Mouse (Mus musculus) limb, embryonic 14.5 days (tissue): ENCODE results near the gene Olfr1330. TPM values are rescaled to one million over a fixed set of nuclear protein-coding genes. Genes with fewer than 3 reads are reported as not detected.

Experiments
- ATAC-seq: fragments of 200-750 bp; cut with Nextera tagmentation; 2 replicates; pipeline ENCODE4 v1.8.0; 2017; ENCODE audit warnings: low read depth, moderate number of reproducible peaks, moderate TSS enrichment; ENCODE audit not compliant: low FRiP score
- DNase-seq: peaks from one replicate; pipeline ENCODE4 v3.0.0-alpha.2; 2015; ENCODE audit warnings: low spot score
- H3K27ac ChIP-seq: fragments of 300-500 bp; sonication (generic); replicated peaks from 2 replicates; pipeline ENCODE4 v1.5.1; 2014; ENCODE audit warnings: low read depth, mild to moderate bottlenecking, low read length, moderate library complexity, mixed read lengths
- H3K27me3 ChIP-seq: fragments of 300-500 bp; sonication (generic); 2 replicates; pipeline ENCODE4 v1.6.1; 2014; ENCODE audit warnings: low read length, mixed read lengths; ENCODE audit not compliant: control insufficient read depth, insufficient read depth
- H3K36me3 ChIP-seq: fragments of 300-500 bp; sonication (generic); 2 replicates; pipeline ENCODE4 v1.6.1; 2014; ENCODE audit warnings: mild to moderate bottlenecking, low read length, moderate library complexity, mixed read lengths; ENCODE audit not compliant: control insufficient read depth, insufficient read depth
- H3K4me1 ChIP-seq: fragments of 300-500 bp; sonication (generic); 2 replicates; pipeline ENCODE4 v1.6.1; 2014; ENCODE audit warnings: antibody characterized with exemption, low read length, mixed read lengths; ENCODE audit not compliant: control insufficient read depth, insufficient read depth
- H3K4me2 ChIP-seq: fragments of 300-500 bp; sonication (generic); replicated peaks from 2 replicates; pipeline ENCODE4 v1.6.1; 2014; ENCODE audit warnings: low read depth, mild to moderate bottlenecking, low read length, moderate library complexity; ENCODE audit not compliant: severe bottlenecking
- H3K4me3 ChIP-seq: fragments of 300-500 bp; sonication (generic); replicated peaks from 2 replicates; pipeline ENCODE4 v1.5.1; 2014; ENCODE audit warnings: low read length
- H3K9ac ChIP-seq: fragments of 300-500 bp; sonication (generic); 2 replicates; pipeline ENCODE4 v1.6.1; 2014; ENCODE audit warnings: mild to moderate bottlenecking, low read depth, low read length, moderate library complexity; ENCODE audit not compliant: severe bottlenecking
- H3K9me3 ChIP-seq: fragments of 300-500 bp; sonication (generic); 2 replicates; pipeline ENCODE4 v1.6.1; 2016; ENCODE audit warnings: low read length; ENCODE audit not compliant: control insufficient read depth
- POLR2A ChIP-seq: fragments of 200-500 bp; IDR thresholded peaks from 2 replicates; pipeline ENCODE4 v1.8.0; 2012; ENCODE audit warnings: inconsistent platforms, mild to moderate bottlenecking, moderate library complexity, borderline replicate concordance; ENCODE audit not compliant: insufficient read depth, insufficient read length; ENCODE audit errors: extremely low read depth
- WGBS: fragments of 180-500 bp; shearing (Covaris S2); extraction: QIAGEN DNeasy Blood & Tissue Kit; methylation state at CpG from one replicate; pipeline ENCODE4 v1.1.7; 2014; 5-methylcytosine and 5-hydroxymethylcytosine counted together
- polyA plus RNA-seq, 2 experiments: library from polyadenylated mRNA; depleted of rRNA in 1 of 2; stranded (reverse) in 1 of 2; unstranded in 1 of 2; fragments of >200 nt; fragmentation: Nextera tagmentation in 1 of 2; extraction: Ambion mirVana in 1 of 2; gene quantifications; 2 replicates each; pipeline versions ENCODE4 v1.2.1 to v1.2.3; 2012 to 2014

The Olfr1330 gene
- polyA plus RNA-seq, 2 experiments, result 0.07 TPM; not detected in 1

DNA sequence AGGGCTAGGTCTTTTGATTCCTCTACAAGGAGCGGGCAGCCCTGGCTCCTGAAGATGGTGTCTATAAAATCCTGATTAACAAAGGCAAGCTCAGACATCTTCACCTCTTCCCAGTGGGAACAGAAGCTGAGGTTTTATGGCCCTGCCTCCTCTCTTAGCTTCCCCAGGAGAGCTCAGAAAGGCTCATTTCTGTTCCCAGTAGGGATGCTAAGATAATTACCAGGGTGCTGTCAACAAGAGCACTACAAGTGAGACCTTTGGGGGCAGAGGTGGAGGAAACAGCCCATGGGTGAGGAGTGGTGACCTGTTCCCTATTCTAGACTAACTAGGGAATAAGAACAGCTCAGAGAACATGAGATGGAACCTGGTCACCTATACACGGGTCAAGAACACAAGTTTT, 50.1 kb downstream of the Olfr1330 start, which contains the start of gene Olfr1328:
Gene Olfr1328 (minus strand): TSS at position 101 of the 400 bp plus-strand sequence.
- no peak for DNase-seq
- no peak within 1 kb of the TSS for H3K9ac ChIP-seq
- H3K4me1 ChIP-seq, result no peaks in the 10 kb centered on the region
- H3K27me3 ChIP-seq, result no peaks in the 10 kb centered on the region
- no peak within 1 kb of the TSS for H3K4me2 ChIP-seq
- H3K27ac ChIP-seq, result no peak within 1 kb of the TSS
- H3K9me3 ChIP-seq, result no peaks in the 10 kb centered on the region
- no peak within 1 kb of the TSS for H3K4me3 ChIP-seq
- no peak for ATAC-seq
- WGBS, result 74% methylated on average over 2 of the region's 2 CpGs
- no peak for TF ChIP-seq POLR2A
- H3K36me3 ChIP-seq, result no peaks in the 10 kb centered on the region

Other genes starting within 250 kb of the Olfr1330 start
- gene Olfr62, start 229.6 kb upstream of the Olfr1330 start, polyA plus RNA-seq (2012; rRNA removed), result not detected in 2 replicates
- not detected in 2 replicates for gene Olfr62, start 229.6 kb upstream of the Olfr1330 start, polyA plus RNA-seq (2014; fragmentation: Nextera tagmentation; extraction: Ambion mirVana)
- gene Olfr1342, start 195.8 kb upstream of the Olfr1330 start, polyA plus RNA-seq (2012; rRNA removed), result 0.36 and 0.38 TPM in 2 replicates
- not detected in 2 replicates for gene Olfr1342, start 195.8 kb upstream of the Olfr1330 start, polyA plus RNA-seq (2014; fragmentation: Nextera tagmentation; extraction: Ambion mirVana)
- gene Olfr1341, start 185.1 kb upstream of the Olfr1330 start, polyA plus RNA-seq (2012; rRNA removed), result not detected in 2 replicates
- not detected in 2 replicates for gene Olfr1341, start 185.1 kb upstream of the Olfr1330 start, polyA plus RNA-seq (2014; fragmentation: Nextera tagmentation; extraction: Ambion mirVana)
- gene Olfr1340, start 168.5 kb upstream of the Olfr1330 start, polyA plus RNA-seq (2012; rRNA removed), result not detected in 2 replicates
- not detected in 2 replicates for gene Olfr1340, start 168.5 kb upstream of the Olfr1330 start, polyA plus RNA-seq (2014; fragmentation: Nextera tagmentation; extraction: Ambion mirVana)
- not detected in 2 replicates for gene Olfr1339, start 156.4 kb upstream of the Olfr1330 start, polyA plus RNA-seq (2012; rRNA removed)
- not detected in 2 replicates for gene Olfr1339, start 156.4 kb upstream of the Olfr1330 start, polyA plus RNA-seq (2014; fragmentation: Nextera tagmentation; extraction: Ambion mirVana)
- gene Olfr1338, start 129.9 kb upstream of the Olfr1330 start, polyA plus RNA-seq (2012; rRNA removed), result not detected in 2 replicates
- not detected in 2 replicates for gene Olfr1338, start 129.9 kb upstream of the Olfr1330 start, polyA plus RNA-seq (2014; fragmentation: Nextera tagmentation; extraction: Ambion mirVana)
- gene Olfr1337, start 106.0 kb upstream of the Olfr1330 start, polyA plus RNA-seq (2012; rRNA removed), result not detected in 2 replicates
- not detected in 2 replicates for gene Olfr1337, start 106.0 kb upstream of the Olfr1330 start, polyA plus RNA-seq (2014; fragmentation: Nextera tagmentation; extraction: Ambion mirVana)
- gene Olfr1335, start 78.7 kb upstream of the Olfr1330 start, polyA plus RNA-seq (2012; rRNA removed), result not detected in 2 replicates
- not detected in 2 replicates for gene Olfr1335, start 78.7 kb upstream of the Olfr1330 start, polyA plus RNA-seq (2014; fragmentation: Nextera tagmentation; extraction: Ambion mirVana)
- gene Olfr1333, start 52.3 kb upstream of the Olfr1330 start, polyA plus RNA-seq (2012; rRNA removed), result not detected in 2 replicates
- gene Olfr1333, start 52.3 kb upstream of the Olfr1330 start, polyA plus RNA-seq (2014; fragmentation: Nextera tagmentation; extraction: Ambion mirVana), result not detected in 2 replicates
- not detected in 2 replicates for gene Olfr1331, start 23.9 kb upstream of the Olfr1330 start, polyA plus RNA-seq (2012; rRNA removed)
- gene Olfr1331, start 23.9 kb upstream of the Olfr1330 start, polyA plus RNA-seq (2014; fragmentation: Nextera tagmentation; extraction: Ambion mirVana), result not detected in 2 replicates
- not detected in 2 replicates for gene Olfr1329, start 28.9 kb downstream of the Olfr1330 start, polyA plus RNA-seq (2012; rRNA removed)
- not detected in 2 replicates for gene Olfr1329, start 28.9 kb downstream of the Olfr1330 start, polyA plus RNA-seq (2014; fragmentation: Nextera tagmentation; extraction: Ambion mirVana)
- not detected in 2 replicates for gene Olfr1328, start 50.0 kb downstream of the Olfr1330 start, polyA plus RNA-seq (2012; rRNA removed)
- gene Olfr1328, start 50.0 kb downstream of the Olfr1330 start, polyA plus RNA-seq (2014; fragmentation: Nextera tagmentation; extraction: Ambion mirVana), result not detected in 2 replicates
- gene Lao1, start 73.0 kb downstream of the Olfr1330 start, polyA plus RNA-seq (2012; rRNA removed), result not detected in 2 replicates
- gene Lao1, start 73.0 kb downstream of the Olfr1330 start, polyA plus RNA-seq (2014; fragmentation: Nextera tagmentation; extraction: Ambion mirVana), result not detected in 2 replicates
- 108 and 155 TPM in 2 replicates for gene Slc2a1, start 220.1 kb downstream of the Olfr1330 start, polyA plus RNA-seq (2012; rRNA removed)
- gene Slc2a1, start 220.1 kb downstream of the Olfr1330 start, polyA plus RNA-seq (2014; fragmentation: Nextera tagmentation; extraction: Ambion mirVana), result 134 and 141 TPM in 2 replicates